Mouse (Mus musculus): ENCODE measurements at regions not wholly inside any gene's neighbourhood (a gene's known extent, or its start where the extent isn't known, plus 50 kb on each side); places are given as distances from the start of the nearest gene placed in this dataset.

DNA sequence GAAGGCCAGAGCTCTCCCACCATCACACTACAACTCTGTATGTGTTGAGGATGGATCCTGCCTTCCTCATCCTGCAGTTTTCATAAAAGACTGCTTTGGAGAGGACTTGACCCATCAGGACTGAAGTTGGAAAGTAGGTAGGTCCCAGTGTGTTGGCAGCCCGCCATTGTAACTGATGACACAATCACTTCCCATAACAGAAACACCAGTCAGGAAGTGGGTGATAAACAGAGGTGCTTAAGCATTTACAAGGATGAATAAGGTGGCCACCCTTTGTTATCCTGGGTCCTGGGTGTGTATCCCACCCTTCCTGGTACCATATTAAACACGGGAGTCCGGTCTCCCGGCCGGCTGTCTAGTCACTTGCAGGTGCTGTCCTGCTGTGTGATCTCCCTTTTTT lies 118.3 kb downstream of the Snx10 start:
- no peak for DNase-seq

DNA sequence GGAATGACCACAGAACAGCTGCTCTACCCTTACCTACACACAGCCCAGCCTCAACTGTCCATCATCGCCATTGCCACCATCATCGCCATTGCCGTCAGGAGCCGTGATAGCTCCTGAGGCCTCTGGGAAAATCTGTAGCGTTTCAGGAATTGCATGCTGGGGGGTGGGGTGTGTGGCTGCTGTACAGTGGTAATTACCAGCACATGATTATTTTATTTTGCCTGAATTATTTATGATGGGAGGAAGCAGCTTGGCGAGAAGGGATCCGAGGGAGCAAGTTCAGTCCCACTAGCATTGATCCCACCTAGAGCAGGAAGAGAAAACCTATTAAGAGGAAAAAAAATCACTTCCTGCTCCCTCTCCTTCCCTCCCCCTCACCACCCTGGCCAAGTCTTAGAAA lies 125.1 kb downstream of the Snx10 start:
- no peak for DNase-seq

DNA sequence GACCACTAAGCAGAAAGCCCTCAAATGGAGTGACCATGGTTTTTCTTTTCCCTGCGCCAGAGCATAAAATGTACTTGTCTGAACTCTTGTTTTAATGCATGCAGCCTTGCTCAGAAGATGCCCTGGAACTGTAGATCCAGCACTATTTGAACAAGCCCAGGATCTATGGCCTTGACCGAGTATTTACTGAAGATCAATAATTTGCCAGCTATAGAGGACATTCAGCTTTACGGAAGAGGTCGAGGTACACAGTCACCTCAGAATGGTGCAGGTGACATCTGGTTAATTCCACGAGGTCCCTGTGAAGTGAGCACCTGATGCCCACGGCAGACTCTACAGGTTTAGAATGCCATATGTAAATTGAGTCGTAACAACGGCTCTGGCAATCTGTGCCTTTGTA lies 130.1 kb downstream of the Snx10 start:
- DNase-seq, result no peak

DNA sequence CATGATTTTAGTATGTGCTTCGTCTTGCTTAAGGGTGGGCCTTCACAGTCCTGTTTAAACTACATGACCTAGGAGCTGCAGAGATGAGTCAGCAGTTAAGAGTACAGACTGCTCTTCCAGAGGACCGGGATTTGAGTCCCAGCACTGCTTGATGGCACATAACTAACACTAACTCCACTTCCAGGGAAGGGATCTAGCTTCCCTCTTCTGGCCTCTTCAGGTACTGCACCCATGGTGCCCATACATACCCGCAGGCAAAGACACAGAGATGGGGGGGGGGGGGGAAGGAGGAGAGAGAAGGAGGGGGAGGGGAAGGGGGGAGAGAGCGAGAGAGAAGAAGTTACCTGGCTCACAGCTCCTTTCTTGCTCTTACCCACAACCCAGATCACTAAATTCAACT lies 131.3 kb downstream of the Snx10 start:
- DNase-seq, result no peak

DNA sequence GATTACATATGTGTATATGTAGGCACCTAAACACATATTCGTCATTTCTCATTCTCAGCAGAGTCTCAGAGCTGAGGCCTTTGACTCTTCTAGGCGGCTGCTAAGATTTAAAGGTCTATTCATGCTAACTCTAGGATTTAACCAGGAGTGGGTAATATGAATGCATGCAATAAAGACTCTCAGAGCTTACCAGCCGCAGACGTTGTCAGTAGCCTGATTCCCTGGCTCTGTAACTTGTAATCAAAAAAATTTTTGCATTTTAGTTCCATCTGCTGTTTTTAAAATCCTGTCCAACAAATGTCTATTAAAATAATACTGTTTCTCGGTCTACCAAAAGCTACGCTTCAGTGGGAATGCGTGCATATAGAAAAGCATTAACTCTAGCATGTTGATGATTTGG lies 132.4 kb downstream of the Snx10 start:
- no peak for DNase-seq

DNA sequence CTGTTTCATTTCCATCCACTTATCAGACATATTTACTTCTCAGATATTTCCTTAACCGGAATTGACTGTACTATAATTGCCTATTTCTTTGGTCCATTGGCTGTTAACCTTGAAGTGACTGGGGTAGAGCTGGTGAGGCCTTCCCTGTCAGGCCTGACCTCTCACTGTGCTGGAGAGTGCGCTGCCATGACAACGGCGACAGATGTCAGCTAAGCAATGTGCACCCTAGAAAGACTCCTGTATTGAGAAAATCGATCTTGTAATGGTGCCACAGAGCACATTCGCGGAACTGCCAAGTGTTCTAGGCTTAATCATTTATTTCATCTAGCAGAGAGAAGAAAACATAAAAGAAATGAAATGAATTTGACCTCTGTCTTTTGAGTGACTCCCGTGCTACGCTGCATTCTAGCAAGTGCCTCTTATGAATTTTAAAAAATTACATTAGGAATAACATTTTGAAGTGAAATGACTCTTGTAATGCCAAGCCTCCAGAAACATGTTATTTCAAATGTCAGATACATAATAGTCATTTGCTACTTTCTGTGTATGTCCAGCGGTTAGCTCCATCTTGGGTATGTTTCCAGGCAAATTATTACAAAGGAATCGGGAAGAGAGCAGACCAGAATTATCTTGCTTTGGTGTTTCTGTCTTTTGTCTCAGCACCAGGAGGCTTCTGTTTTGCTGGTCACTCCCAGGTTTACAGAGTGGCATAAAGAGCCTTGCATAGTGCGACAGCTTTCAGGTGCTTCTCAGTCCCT lies 133.4 kb downstream of the Snx10 start:
- DNase-seq, result no peak

DNA sequence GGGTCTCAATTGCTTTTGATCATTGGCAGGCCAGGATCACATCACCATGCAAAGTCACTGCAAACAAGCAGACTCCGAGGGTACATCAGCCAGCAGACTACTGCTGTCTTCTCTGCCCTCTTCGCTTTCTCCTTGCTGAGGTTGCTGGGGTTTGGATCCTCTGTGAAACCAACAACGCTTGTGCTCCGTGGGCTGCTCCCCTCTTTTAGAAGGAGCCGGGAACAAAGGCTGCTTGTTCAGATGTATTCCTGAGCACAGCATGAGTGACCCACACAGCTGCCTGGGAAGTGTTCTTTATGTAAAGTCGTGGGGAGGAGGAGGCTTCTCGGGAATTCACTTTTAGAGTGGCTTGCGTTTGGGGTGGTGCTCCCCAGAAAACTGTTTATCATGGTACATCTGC lies 134.7 kb downstream of the Snx10 start:
- no peak for DNase-seq

DNA sequence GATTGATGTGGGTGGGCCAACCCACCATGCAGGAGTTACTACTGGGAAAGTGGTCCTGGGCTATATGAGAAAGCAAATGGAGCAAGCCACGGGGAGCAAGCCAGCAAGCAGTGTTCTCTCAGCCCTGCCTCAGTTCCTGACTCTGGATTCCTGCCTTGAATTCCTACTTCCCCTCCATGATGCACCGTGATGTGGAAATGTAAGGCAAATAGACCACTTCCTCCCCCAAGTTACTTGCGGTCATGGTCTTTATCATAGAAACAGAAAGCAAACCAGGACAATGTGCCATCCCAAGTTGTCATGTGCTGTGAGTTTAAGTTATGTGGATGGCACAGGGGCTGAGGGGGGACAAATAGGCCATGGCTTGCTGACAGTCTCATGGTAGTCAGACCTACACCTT lies 139.5 kb downstream of the Snx10 start:
- no peak for DNase-seq

DNA sequence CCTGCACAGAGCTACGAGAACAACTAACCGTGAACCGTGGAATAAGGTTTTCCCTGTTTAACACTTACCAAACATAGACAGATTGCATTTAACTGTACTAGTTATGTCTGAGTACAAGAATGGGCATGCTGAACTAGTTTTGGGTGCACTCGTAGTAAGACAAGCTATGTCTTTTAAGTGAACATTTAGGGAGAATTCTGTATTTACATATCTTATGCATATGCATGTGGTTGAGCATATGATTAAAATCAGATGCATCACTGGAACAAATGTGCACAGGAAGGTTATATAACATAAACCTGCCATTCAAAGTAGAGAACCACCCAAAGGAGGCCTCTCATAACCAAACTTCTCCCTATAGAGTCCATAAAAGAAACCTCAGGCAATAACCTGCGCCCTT lies 140.3 kb downstream of the Snx10 start:
- DNase-seq, result no peak

DNA sequence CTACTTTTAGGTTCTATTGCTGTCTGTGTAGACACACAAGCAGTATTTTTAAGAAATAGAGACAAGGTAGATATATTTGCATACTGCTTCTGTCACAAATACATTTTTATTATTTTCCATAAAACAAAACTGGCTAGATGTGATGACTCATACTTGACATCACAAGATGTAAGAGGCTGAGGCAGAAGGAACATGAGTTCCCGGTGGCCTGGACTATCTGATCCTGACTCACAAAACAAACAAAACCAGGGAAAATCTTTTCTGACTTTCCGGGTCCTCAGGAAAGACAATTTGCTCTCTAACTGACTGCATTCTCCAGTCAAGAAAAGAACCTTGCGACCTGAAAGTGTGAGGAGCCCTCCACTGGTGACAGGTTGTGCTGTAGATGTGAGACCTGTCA lies 143.3 kb downstream of the Snx10 start:
- no peak for DNase-seq

DNA sequence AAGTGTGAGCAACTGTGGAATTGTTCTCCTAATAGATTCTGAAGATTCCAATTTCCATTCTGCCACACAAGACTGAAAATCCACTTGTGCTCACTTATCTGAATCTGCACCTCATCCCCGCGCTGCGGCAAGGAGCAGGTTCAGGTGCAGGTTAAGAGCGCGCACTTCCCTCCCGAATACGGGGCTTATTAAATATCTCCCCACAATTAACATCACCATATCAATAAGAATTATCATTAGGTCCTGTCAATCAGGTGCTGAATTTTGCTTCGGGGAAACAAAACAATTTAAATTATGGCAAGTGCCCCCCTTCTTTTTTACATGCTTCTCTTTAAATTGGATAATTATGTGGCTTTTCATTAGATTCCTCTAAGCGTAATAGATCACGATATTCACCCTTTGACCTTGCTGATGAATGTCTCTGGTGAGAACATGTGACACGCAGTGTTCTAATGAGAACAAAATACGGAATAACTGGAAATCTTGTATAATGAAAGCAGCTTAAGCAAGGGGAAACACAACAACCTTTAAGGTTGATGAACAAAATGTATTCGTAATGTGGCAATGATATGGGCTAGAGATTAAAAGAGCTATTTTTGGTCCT lies 151.7 kb downstream of the Snx10 start:
- DNase-seq, result no peak

DNA sequence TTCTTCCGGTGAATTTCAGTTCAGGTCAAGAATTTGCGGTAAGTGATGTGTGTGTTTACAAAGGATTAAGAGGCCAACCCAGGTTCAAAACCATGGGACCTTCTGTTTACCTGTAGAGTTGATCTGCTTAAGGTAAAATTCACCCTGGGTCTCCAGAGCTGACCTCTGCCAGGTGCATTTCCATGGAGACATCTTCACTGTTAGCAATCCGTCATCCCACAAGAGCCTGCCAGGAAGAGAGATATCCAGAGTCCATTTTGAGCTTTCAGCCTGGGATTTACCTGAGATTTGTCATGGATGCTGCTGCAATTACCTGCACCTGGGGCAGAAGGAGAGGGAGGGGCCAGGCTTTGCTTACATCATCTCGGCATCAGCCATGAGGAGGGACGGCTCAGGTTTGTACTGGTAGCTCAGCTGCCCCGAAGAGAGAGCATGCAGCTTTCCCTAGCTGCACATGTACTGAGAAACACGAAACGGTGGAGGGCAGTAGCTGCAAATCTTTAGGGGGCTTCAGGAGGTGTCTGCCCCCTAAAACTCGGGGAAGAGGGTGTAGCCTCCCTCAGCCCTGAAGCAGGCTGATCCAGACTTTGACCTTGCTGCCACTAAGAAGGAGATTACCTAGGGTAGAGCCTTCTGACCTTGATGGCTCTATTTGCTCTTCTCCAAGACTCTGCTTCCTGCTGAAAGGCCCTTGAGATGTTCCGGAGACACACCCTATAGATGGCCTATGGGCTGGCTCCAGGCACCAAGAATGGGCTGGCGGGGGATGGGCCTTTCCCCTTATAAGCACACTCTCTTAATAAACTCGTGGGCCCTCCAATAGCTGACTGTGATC lies 153.7 kb downstream of the Snx10 start:
- DNase-seq, result no peak

DNA sequence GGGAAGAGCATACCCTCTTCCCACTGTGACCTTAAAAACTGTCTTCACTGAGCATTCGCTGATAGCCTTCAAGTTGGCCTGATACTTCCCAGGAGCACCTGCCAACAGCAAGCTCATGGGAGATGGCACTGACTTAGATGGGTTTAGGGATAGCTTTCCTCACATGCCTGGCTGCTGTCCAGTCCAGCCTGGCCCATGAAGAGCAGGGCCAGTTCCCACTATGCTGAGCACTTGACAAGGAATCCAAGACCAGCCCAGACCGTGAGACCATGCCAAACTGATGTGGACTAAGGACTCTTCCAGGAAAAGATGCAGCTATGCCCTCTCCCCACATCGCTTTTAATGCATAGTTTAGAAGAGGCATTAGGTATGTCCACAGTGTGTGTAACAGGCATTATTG lies 155.0 kb downstream of the Snx10 start:
- no peak for DNase-seq

DNA sequence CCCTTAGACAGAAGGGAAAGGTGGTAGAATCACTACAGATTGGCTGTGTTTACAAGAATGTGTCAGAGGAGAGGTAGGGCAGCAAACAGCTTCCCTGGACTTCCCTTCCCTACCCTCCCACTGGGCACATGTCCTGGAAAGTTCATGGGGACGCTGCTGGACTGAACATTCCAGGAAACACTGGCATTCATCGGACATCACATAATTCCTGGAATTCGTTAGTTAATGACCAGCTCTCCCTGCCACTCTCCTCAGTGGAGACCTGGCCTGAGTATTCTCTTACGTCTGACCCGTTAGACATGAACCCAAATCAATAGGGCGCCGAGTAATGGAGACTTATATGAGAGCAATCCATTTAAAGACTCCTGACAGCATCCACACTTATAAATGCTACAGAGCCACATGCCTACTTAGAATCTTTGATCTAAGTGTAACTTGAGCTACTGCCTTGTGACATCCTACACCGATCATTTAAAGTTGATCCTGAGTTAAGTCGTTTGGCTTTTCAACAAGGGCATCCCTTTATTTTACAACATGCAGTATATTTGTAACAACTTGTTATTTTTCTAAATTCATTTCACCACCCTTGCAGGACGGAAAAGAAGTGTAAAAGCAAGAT lies 156.6 kb downstream of the Snx10 start:
- no peak for DNase-seq

DNA sequence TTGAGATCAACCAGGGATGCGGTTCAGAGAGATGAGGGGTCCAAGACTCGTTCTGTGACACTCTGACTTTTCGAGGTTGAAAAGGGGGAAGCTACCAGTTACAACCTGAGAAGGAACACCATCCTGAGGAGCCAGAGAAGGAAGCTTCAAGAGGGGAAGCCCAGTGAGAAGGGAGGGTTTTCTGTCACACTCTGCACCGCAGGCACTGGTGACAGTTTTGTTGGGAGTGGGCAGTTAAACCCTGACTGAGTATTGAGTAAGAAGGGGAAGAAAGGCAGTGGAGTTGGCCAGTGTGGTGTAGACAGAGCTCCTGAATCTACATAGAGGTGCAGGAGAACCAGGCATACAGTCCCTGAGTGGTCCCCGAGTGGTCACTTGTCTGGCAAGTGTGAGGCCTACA lies 159.4 kb downstream of the Snx10 start:
- no peak for DNase-seq

DNA sequence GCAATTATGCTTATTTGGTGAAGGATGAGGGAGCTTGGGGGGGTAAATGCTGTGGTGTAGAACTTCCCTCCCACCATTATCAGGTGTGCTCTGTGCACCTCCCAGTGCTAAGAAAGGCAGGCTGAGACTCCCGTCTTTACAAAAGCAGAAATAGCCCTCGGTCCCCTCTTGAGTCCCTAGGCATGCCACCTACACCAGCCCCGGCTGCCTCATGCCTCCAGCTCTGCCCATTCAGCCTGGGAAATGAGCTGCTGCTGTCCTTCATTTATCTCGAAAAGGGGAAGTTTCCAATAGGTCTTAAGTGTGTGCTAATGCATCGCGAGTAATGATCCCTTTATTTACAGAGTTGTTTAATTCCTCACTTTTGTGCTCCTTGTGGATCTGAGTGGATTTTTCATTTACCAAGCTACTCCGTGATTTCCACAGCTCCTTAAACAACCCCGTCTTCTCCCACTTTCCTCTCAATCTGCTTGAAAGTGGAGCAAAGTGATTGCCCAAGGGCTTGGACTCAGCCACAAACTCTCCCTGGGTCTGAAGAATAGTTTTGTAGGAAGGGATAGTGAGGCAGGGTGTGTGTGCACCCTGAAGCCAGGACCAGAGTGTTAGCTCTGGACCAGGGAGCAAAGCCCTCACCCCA lies 162.1 kb downstream of the Snx10 start:
- DNase-seq, result no peak

DNA sequence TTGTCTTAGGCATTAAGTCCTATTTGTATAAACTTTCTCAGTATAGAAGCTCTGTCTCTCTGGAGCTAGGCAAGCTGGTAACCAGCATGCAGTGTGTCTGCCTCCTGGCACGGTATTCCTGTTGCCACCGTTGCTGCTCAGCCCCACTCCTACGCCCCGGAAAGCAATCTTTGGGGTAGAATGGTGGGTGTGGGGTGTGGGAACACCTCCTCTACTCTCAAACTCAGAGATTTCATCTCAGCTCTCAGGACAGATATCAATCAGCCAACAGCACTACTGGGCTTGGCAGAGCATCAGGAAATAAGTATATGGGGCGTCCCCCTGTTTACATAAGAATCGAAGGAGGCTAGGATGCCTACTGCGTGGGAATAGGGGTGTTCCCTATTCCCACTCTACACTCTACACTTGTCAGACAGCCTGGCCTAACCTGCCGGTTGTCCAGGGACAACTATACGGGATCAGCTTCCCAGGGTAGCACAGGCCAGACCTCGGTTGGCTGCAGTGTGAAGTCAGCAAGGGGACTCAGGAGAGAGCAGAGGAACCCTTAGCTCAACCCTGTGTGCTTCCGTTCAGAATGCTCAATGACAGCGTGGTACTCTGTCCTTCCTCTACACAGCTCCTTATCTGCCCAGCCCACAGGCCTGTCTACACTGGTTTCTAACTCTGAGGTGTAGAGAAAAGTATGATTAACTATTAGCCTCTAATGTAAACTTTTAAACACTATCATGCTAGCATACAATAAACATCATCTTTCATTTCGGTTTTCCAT lies 167.3 kb downstream of the Snx10 start:
- DNase-seq, result no peak

DNA sequence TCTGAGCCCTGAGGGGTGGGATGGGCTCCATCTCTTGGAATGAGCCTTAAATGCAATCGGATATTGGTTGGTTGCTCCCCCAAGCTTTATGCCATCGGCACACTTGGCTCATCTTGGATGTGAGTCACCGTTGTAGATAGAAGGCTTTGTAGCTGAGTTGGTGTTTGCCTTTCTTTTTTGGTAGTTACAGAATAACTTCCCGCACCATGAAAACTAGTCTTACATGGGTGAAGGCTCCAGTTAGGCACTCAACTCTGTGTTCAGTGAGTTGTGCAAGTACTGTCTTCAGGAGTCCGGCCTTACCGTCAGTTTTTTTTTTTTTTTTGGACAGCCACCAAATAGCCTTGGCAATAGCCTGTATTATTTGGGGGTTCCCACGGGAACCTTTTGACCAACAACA lies 170.3 kb downstream of the Snx10 start:
- no peak for DNase-seq

DNA sequence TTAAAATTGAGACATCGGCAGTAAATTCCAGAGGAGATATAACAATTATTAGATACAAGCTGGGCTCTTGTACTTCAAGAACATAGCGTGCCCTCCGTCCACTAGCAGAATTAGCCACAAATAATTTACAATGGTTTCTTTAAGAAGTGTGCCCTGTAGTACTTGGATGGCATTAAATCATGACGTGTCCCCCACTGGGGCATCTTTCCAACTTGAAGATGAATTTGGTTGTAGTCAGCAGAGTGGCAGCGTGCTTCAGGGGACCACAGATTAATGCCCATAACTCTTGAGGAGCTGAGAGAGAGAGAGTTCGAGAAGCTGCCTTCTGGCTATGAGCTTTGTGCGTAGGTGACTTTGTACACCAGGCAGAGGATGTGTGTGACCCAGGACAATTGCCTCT lies 172.7 kb downstream of the Snx10 start:
- DNase-seq, result no peak

DNA sequence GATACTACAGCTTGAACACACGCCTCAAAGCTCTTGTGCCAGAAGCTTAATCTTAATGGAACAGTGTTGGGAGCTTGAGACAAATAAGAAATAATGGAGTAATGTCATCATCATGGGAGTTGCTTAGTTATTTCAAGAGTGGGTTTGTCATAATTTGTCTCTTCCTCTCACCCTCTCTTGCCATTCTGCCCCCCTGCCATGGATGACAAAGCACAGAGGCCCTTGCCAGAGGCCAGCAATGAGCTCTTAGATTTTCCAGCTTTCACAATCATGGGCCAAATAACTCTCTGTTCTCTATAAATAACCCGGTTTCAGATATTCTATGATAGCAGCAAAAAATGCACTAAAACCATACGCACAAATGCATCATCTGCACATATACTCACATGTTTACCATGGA lies 174.1 kb downstream of the Snx10 start:
- no peak for DNase-seq

DNA sequence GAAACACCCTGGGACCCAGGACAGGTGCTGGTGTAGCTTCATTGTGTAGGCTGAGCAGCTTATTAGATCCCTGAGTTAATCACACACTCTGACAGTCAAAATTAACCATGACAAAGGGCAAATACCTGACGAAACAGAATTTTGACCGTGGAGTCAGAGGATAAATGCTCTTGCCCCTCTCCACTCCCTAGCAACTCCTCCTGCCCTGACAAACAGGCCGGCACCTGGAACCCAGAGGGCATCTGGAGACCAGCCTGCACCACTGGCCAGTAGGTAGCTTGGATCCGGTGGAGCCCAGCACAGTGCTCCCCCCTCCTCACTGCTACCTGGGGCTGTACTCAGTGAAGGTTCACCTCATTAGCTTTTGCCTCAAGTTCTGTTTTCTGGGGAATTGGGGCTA lies 174.5 kb downstream of the Snx10 start:
- DNase-seq, result no peak

DNA sequence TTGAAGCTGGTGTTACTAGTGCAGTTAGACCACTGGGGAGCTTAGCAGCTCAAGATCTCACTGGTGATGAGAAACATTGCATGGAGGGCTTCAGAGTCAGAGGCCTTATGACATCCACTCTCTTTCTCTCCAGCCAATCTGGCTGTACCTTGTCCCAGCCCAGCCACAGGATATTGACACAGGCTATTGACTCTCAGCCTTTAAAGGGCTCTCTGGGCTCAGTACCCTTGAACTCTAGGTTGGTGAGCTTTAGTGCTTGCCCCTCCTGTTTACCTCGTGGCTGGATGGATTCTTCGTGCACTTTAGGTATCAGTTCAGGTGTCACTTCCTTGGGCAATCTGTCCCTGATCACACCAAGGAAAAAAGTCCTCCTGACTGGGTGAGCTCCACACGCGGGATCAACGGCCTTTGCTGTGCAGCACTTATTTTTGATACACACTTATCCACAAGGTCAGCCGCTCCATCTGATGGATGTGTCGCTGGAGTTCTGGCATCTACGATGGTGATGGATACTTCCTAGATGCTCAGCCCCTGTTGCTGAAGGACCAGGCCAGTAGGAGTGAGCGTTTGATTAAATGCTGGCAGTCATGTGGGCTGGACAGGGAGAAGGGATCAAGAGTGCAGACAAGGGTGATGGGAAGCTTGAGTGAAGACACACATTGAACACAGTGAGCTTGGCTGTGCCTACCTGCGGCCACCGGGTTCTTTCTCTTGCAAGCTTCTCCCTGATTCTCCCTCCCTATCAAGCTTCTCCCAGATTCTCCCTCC lies 177.7 kb downstream of the Snx10 start:
- DNase-seq, result no peak
